Mouse (Mus musculus): ENCODE measurements at regions not wholly inside any gene's neighbourhood (a gene's known extent, or its start where the extent isn't known, plus 50 kb on each side); places are given as distances from the start of the nearest gene placed in this dataset.

GRCm38 (mm10) chr1:42260033-42260925, 435.3 kb upstream of the Pou3f3 start:
- Histone ChIP-seq H3K27ac (ENCODE audit: insufficient read depth, low read length) (no peak overlapping the region), H3K4me1 (ENCODE audit: control insufficient read depth, insufficient read depth, low read length) (peaks cover 8% of the 10 kb centered on the region; the same call in 1 of the 2 replicates)
- no peak for TF ChIP-seq POLR2A (IDR thresholded peaks at IDR 0.05; ENCODE audit: low read depth, low read length)
- TF ChIP-seq CTCF (IDR thresholded peaks at IDR 0.05; ENCODE audit: borderline replicate concordance, insufficient read depth, low read length) = no peak

GRCm38 (mm10) chr1:42261031-42261430, 434.5 kb upstream of the Pou3f3 start:
- Histone ChIP-seq H3K27ac (ENCODE audit: insufficient read depth, low read length) (no peak overlapping the region), H3K4me1 (ENCODE audit: control insufficient read depth, insufficient read depth, low read length) (peaks cover 8% of the 10 kb centered on the region; the same call in 1 of the 2 replicates), H3K4me3 (ENCODE audit: insufficient read depth, low read length) (no peak overlapping the region)
- TF ChIP-seq CTCF (IDR thresholded peaks at IDR 0.05; ENCODE audit: borderline replicate concordance, insufficient read depth, low read length) (no peak), POLR2A (IDR thresholded peaks at IDR 0.05; ENCODE audit: low read depth, low read length) (no peak)

More at GRCm38 (mm10) chr1:42260033-42260925, 435.3 kb upstream of the Pou3f3 start:
- no peak overlapping the region for H3K4me3 ChIP-seq (ENCODE audit: insufficient read depth, low read length)

- no peak overlapping the region for H3K27ac ChIP-seq (ENCODE audit: insufficient read depth, low read length)
- no peak overlapping the region for H3K4me3 ChIP-seq (ENCODE audit: insufficient read depth, low read length)
- no peak for TF ChIP-seq POLR2A (IDR thresholded peaks at IDR 0.05; ENCODE audit: low read depth, low read length)
- TF ChIP-seq CTCF (IDR thresholded peaks at IDR 0.05; ENCODE audit: borderline replicate concordance, insufficient read depth, low read length) = no peak
- H3K4me1 ChIP-seq (ENCODE audit: control insufficient read depth, insufficient read depth, low read length) = peaks cover 8% of the 10 kb centered on the region; the same call in 1 of the 2 replicates
Measured at GRCm38 (mm10) chr1:42261800-42262199, 433.8 kb upstream of the Pou3f3 start.

GRCm38 (mm10) chr1:42262606-42263005, 433.0 kb upstream of the Pou3f3 start:
- peaks cover 8% of the 10 kb centered on the region; the same call in 1 of the 2 replicates for H3K4me1 ChIP-seq (ENCODE audit: control insufficient read depth, insufficient read depth, low read length)
- H3K4me3 ChIP-seq (ENCODE audit: insufficient read depth, low read length) = no peak overlapping the region
- H3K27ac ChIP-seq (ENCODE audit: insufficient read depth, low read length) = no peak overlapping the region
- TF ChIP-seq CTCF (IDR thresholded peaks at IDR 0.05; ENCODE audit: borderline replicate concordance, insufficient read depth, low read length) (no peak), POLR2A (IDR thresholded peaks at IDR 0.05; ENCODE audit: low read depth, low read length) (no peak)

GRCm38 (mm10) chr1:42277130-42277529, 418.4 kb upstream of the Pou3f3 start:
- TF ChIP-seq CTCF (IDR thresholded peaks at IDR 0.05; ENCODE audit: borderline replicate concordance, insufficient read depth, low read length) (no peak), POLR2A (IDR thresholded peaks at IDR 0.05; ENCODE audit: low read depth, low read length) (no peak)
- Histone ChIP-seq H3K4me3 (ENCODE audit: insufficient read depth, low read length) (no peak overlapping the region), H3K4me1 (ENCODE audit: control insufficient read depth, insufficient read depth, low read length) (no peaks in the 10 kb centered on the region), H3K27ac (ENCODE audit: insufficient read depth, low read length) (no peak overlapping the region)

- no peak overlapping the region for H3K27ac ChIP-seq (ENCODE audit: insufficient read depth, low read length)
- TF ChIP-seq POLR2A (IDR thresholded peaks at IDR 0.05; ENCODE audit: low read depth, low read length) (no peak), CTCF (IDR thresholded peaks at IDR 0.05; ENCODE audit: borderline replicate concordance, insufficient read depth, low read length) (no peak)
- H3K4me1 ChIP-seq (ENCODE audit: control insufficient read depth, insufficient read depth, low read length) = no peaks in the 10 kb centered on the region
- no peak overlapping the region for H3K4me3 ChIP-seq (ENCODE audit: insufficient read depth, low read length)
Measured at GRCm38 (mm10) chr1:42295841-42296240, 399.7 kb upstream of the Pou3f3 start.

- Histone ChIP-seq H3K27ac (ENCODE audit: insufficient read depth, low read length) (no peak overlapping the region), H3K4me3 (ENCODE audit: insufficient read depth, low read length) (no peak overlapping the region), H3K4me1 (ENCODE audit: control insufficient read depth, insufficient read depth, low read length) (no peaks in the 10 kb centered on the region)
- TF ChIP-seq CTCF (IDR thresholded peaks at IDR 0.05; ENCODE audit: borderline replicate concordance, insufficient read depth, low read length) = no peak
Measured at GRCm38 (mm10) chr1:42309251-42309650, 386.3 kb upstream of the Pou3f3 start.

- TF ChIP-seq POLR2A (IDR thresholded peaks at IDR 0.05; ENCODE audit: low read depth, low read length) (no peak), CTCF (IDR thresholded peaks at IDR 0.05; ENCODE audit: borderline replicate concordance, insufficient read depth, low read length) (no peak)
- Histone ChIP-seq H3K4me1 (ENCODE audit: control insufficient read depth, insufficient read depth, low read length) (no peaks in the 10 kb centered on the region), H3K4me3 (ENCODE audit: insufficient read depth, low read length) (no peak overlapping the region), H3K27ac (ENCODE audit: insufficient read depth, low read length) (no peak overlapping the region)
Measured at GRCm38 (mm10) chr1:42313494-42313893, 382.1 kb upstream of the Pou3f3 start.

- TF ChIP-seq POLR2A (IDR thresholded peaks at IDR 0.05; ENCODE audit: low read depth, low read length) (no peak), CTCF (IDR thresholded peaks at IDR 0.05; ENCODE audit: borderline replicate concordance, insufficient read depth, low read length) (no peak)
- Histone ChIP-seq H3K4me1 (ENCODE audit: control insufficient read depth, insufficient read depth, low read length) (no peaks in the 10 kb centered on the region), H3K27ac (ENCODE audit: insufficient read depth, low read length) (no peak overlapping the region), H3K4me3 (ENCODE audit: insufficient read depth, low read length) (no peak overlapping the region)
Measured at GRCm38 (mm10) chr1:42351884-42352283, 343.7 kb upstream of the Pou3f3 start.

- Histone ChIP-seq H3K27ac (ENCODE audit: insufficient read depth, low read length) (no peak overlapping the region), H3K4me3 (ENCODE audit: insufficient read depth, low read length) (no peak overlapping the region), H3K4me1 (ENCODE audit: control insufficient read depth, insufficient read depth, low read length) (no peaks in the 10 kb centered on the region)
- TF ChIP-seq CTCF (IDR thresholded peaks at IDR 0.05; ENCODE audit: borderline replicate concordance, insufficient read depth, low read length) (no peak), POLR2A (IDR thresholded peaks at IDR 0.05; ENCODE audit: low read depth, low read length) (no peak)
Measured at GRCm38 (mm10) chr1:42352389-42352788, 343.2 kb upstream of the Pou3f3 start.
